20 mouse cellular contexts compared by ENCODE assay signal in the genomic region with DNA sequence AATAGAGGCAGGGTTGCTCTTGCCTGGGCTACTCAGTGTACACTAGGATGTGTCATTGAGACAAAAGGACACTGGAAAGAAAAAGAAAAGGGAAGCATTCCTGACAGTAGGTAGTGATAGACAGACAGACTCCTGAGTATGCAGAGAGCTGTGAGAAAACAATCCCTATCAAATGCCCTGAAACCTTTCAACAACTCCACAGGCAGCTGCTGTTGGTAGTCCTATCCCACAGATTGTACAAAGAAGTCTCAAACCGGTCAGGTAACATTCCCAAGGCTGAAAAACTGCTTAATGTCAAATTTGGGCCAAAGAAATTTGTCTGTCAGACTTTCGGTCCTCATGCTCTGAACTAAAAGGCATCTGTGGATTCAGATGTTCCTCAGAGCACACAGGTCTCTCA.
"Had no signal": no experiment of that assay in that cellular context is flagged by ENCODE, and none has a peak within 500 bp of the region (broad histone marks: within the 10 kb centered on the region; RNA-seq: fewer than 3 reads in every experiment).

No protein-coding gene starts in this region.

- ATAC-seq: liver, postnatal 0 days; lung, postnatal 0 days; midbrain, embryonic 13.5 days; midbrain, embryonic 16.5 days had no signal

- DNase-seq: kidney, postnatal 36 days; left cerebral cortex, postnatal 4 days; liver, postnatal 0 days; retina, postnatal 1 day; right cerebral cortex, postnatal 25 days; spleen, adult 18-20 months; thymus, postnatal 25 days had no signal

- H3K27me3 ChIP-seq: limb, embryonic 12.5 days; limb, embryonic 15.5 days; megakaryocyte, embryonic 14.5 days; midbrain, embryonic 13.5 days; neural tube, embryonic 13.5 days; stomach, embryonic 15.5 days had no signal

- H3K4me3 ChIP-seq: limb, embryonic 12.5 days; limb, embryonic 15.5 days; megakaryocyte, embryonic 14.5 days; midbrain, embryonic 10.5 days; midbrain, embryonic 13.5 days; myocyte; neural tube, embryonic 13.5 days; stomach, embryonic 15.5 days had no signal

- H3K27ac ChIP-seq: kidney, postnatal 0 days; limb, embryonic 12.5 days; limb, embryonic 15.5 days; liver, embryonic 14.5 days; midbrain, embryonic 10.5 days; midbrain, embryonic 13.5 days; neural tube, embryonic 13.5 days; stomach, embryonic 15.5 days had no signal

- H3K4me1 ChIP-seq: limb, embryonic 12.5 days; limb, embryonic 15.5 days; midbrain, embryonic 10.5 days; midbrain, embryonic 13.5 days; neural tube, embryonic 13.5 days; stomach, embryonic 15.5 days had no signal

- H3K9me3 ChIP-seq: limb, embryonic 12.5 days; limb, embryonic 15.5 days; megakaryocyte, embryonic 14.5 days; midbrain, embryonic 10.5 days; midbrain, embryonic 13.5 days; neural tube, embryonic 13.5 days; stomach, embryonic 15.5 days had no signal

- H3K9ac ChIP-seq: limb, embryonic 12.5 days; limb, embryonic 15.5 days; liver, embryonic 14.5 days; liver, postnatal 0 days; midbrain, embryonic 13.5 days; neural tube, embryonic 13.5 days; stomach, embryonic 15.5 days had no signal

- H3K36me3 ChIP-seq: limb, embryonic 12.5 days; limb, embryonic 15.5 days; midbrain, embryonic 10.5 days; midbrain, embryonic 13.5 days; neural tube, embryonic 13.5 days; stomach, embryonic 15.5 days had no signal

- H3K4me2 ChIP-seq: limb, embryonic 12.5 days; limb, embryonic 15.5 days; liver, embryonic 11.5 days; midbrain, embryonic 13.5 days; neural tube, embryonic 13.5 days; stomach, embryonic 15.5 days had no signal
